Mouse (Mus musculus) cerebral cortex, adult 2 months (tissue): ENCODE results near the gene Snx1.

Experiments
- WGBS: fragments of 180-500 bp; shearing (Covaris S2); methylation state at CpG from one replicate; pipeline ENCODE4 v1.1.7; 2018; 5-methylcytosine and 5-hydroxymethylcytosine counted together

The Snx1 gene

DNA sequence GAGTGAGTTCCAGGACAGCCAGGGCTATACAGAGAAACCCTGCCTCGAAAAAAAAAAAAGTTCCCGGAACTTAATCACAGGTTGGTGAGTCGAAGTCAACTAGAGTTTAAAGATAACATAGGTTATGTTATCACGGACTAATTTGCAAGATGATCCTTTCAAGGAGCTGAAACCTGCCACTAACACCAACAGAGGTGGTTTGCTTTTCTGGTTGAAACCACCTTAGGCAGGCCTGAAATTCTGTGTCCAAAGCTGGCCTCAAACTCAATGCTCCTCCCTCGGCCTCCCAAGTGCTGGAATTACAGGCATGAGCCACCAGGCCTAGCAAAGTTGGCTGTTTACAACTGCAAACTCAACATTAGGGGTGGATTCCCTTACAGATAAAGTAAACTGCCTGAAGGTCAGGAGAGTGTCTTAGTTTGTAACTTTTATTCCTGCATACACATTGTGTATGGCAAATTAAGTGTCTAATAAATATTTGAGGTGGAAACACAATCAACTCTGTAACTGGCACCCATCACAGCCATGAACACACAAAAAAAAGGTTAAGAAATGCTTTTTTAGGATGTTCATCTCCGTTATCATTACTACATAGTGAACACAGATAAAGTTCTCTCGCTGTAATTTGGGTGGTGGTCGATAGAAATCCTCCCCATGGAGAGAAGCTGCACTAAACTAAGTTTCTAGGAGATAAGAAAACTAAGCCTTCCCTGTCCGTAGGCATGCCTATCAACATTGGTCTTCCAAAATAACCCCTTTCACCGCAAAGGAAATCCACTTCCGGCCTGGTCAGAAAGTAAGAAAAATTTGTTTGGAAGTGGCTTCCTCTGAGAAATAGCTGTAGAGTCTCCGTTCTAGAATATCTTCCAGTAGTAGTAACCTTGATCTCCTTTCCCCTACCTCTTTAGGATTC lies 588 bp downstream of the Snx1 start:
- 51% methylated on average over 12 of the region's 12 CpGs for WGBS

DNA sequence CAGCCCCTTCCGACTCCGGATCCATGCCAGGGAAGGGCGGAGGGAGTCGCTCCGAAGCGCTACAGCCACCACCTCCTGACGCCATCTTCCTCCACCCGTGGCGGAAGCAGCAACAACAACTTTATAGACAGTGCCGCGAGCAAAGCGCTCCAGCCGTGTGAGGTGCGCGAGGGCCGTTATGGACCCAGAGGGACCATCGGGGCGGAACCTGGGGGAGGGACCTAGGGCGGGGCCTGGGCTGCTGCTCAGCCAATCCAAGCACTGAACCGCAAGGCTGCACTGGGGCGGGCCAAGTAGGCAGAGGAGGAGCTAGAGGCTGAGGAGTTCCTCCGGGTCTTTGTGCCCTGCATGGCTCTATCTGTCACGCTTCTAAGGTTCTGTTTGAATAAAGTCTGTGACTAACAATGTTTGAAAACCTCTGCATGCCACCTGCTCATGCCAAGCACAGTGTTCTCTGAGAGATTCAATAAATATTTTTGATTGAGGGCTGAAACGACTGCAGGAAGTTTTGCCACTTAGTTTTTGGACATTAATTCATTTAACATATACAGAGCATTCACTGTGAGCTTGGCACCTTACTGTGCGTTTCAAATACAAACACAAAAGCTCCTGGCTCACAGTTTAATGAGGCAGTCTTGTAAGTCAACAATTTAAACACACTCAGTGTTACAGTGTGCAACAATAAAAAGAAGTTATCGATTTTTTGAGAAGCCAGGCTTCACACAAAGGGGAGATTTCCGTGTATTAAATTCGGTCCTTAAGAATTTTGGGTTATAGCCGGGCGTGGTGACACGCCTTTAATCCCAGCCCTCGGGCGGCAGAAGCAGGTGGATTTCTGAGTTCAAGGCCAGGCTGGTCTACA lies 1.5 kb downstream of the Snx1 start:
- 9% methylated on average over 33 of the region's 33 CpGs for WGBS

DNA sequence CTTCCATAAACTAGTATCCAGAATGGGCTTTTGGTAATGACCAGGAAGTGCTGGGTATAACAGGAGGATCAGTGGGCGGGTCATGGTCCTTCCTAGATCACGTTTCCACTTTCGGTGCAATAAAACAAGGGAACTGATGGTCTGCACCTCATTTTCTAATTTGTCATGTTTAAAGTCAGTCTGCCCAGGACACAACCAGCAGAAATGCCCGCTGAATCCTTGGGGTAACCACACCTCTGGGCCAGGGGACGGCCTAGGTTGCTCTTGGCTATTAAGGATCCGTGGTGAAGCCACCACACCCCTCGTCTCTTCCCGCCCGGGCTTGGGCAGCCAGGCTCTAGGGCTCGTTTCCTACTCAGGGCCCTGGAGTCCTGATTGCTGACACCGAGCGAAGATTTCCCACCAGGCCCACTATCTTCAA lies 2.3 kb downstream of the Snx1 start:
- 0% methylated on average over 12 of the region's 12 CpGs for WGBS

DNA sequence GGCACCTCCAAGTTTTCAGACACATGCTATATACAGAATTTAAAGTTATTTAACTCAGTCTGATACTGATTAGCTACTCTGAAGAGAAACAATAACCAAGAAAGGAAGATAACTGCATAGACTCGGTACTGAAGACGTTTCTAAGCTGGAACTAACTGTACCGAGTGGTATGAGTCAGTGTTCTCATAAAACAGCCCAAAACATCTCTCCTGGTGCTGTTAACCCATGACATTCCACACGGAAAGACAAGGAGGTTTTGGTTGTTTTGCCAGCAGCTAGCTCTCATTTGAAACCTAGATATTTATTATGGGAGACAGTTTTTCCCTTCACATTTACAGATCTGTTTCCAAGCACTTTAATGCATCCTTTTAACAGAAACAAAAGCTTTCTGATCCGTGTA lies 2.7 kb downstream of the Snx1 start:
- 2% methylated on average over 5 of the region's 5 CpGs for WGBS

DNA sequence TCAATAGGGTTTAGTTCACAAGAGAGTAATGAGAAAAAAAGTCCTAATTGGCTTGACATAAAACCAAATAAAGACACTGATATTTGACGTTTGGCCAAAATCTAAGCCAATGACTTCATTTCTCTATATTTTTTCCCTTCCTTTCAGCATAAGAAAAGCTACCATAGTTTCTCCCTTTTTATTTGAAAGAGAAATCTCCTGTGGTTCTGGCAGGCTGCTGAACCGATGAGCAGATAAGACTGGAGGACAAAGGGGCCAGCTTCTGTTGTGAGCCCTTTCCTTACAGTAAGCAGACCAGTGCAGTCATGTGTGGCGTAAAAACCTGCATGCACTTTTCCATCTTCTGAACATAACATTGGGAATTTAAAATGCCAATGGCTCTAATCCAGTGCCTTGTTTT lies 5.4 kb downstream of the Snx1 start:
- 68% methylated on average over 3 of the region's 3 CpGs for WGBS

DNA sequence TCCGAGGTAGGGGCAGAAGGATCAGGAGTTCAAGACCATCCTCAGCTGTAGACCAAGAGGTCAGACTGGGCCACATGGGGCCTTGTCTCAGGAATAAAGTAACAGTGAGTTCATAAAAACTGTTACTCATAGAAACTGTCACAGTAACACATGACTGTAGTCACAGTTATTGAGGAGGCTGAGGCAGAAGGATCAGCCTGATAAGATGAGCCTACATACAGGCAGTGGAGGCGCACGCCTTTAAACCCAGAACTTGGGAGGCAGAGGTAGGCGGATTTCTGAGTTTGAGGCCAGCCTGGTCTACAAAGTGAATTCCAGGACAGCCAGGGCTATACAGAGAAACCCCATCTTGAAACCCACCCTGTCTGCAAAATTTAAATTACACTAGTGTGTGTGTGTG lies 6.3 kb downstream of the Snx1 start:
- 84% methylated on average over 4 of the region's 4 CpGs for WGBS

DNA sequence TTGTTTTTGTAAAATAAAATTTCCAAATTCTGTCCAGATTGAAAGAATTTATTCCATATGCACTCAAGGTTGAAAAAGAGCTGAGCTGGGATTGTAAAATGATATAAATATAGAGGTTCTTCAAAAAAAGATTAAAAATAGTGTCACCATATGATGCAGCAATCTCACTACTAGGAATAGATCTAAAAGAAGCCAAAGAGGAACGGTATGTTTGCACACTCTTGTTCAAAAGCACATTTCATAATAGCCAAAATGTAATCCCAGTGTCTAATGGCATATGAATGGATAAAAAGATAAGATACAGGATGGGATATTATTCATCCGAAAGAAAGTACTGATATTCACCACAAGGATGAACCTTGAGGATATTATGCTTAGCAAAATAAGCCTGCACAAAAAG lies 6.9 kb downstream of the Snx1 start:
- WGBS = 47% methylated on average over 2 of the region's 2 CpGs

DNA sequence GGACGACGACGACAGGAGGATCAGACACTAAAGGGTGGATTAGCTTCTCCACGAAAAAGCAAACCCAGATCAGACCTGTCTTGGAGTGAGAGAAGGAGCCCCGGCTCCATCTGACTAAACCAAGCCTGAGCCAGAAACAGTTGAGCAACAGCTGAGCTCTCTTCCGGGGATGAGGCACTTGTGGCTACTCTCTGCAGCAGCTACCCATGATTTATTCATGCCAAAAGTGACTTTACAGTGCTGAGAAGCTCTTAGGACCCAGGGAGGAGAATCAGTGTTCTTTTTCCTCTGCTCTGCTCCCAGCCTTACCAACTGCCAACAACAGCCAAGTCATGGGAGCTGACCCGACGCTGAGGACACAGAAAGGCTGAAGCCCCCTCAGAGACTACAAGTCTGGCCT lies 9.5 kb downstream of the Snx1 start:
- WGBS = 20% methylated on average over 8 of the region's 8 CpGs

DNA sequence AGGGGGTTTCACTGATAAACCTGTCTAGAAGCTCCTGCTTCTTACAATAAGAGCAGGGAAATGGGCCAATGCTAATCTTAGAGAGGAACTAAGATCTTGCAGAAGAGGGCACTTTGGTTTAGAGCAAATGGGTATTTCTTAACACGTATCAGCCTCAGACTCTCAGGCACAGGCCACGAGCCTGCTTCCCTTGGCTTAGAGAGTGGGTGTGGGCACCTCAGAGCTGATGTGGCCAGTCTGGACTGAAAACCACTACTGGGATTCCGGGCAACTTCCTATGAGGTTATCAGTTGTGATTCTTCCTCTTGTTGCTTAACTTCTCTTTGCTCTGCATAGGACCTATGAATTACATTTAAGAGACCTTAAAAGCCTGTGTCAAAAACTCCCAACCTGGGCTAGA lies 12.0 kb downstream of the Snx1 start:
- WGBS = 88% methylated on average over 3 of the region's 3 CpGs

DNA sequence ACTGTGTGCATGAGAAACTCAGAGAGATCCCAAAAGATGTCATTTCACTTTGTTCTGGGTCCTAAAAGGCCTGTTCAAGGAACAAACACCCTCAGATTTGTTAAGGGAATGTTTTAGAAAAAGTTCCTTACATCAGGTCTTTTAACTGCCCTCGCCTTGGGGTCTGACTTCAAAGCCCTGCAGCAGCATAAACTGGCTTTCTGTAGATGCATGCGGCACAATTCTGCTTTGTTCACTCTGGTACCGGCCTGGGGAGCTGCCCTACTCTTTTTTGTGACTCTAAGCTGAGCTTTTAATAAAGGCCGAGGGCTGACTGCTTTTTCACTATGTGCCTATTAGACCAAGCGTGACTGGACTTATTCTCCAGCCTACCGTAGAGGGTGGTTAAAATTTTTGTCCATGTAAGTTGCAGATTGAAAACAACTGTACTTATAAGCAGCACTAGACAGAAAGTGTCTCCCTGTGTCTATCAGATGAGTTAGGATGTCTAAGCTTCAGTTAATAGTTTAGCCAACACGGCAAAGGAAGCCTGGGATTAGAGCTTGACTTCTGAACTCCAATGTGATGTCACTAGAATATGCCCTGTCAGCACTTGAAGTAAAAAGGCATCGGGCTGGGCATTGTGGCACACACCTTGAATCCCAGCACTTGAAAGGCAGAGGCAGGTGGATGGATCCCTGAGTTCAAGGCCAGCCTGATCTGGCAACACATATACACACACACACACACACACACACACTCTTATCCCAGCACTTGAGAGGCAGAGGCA lies 15.6 kb downstream of the Snx1 start:
- WGBS = 65% methylated on average over 8 of the region's 8 CpGs

DNA sequence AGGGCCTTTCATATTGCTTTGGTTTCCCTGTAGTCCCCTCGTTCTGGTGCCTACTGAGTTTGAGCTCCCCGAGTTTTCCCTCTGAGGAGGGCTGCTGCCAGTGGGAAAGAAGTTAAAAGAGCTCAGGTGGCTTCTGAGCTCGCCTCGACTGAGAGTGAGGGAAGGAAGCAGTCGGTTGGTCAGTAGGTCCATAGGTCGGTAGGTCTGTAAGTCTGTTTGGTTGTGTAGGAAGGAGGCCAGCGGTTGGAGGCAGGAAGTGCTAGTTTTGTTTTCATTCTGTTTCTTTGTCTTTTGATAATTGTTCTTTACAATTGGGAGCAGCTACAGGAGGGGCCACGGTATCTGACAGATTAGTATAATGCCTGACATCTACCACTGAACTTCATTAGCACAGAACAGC lies 16.3 kb downstream of the Snx1 start:
- 59% methylated on average over 8 of the region's 8 CpGs for whole genome bisulfite sequencing

DNA sequence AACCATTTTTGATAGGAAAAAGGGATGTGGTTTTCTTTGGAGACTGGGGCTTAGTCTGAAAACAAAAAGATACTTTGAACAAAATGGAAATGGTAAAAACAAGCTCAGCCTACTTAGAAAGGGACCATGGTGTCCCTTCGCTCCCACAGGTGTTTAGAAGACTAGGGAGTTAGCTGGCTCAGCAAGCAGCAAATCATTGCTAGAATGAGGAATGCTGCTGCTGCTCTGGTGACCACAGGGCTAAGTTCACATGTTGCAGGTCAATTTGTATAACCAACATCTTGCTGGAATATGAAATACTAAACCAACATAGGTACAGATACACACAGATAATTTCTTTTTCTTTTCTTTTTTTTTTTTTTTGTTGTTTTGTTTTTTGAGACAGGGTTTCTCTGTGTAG lies 16.8 kb downstream of the Snx1 start:
- 100% methylated on average over 1 of the region's 1 CpGs for WGBS

DNA sequence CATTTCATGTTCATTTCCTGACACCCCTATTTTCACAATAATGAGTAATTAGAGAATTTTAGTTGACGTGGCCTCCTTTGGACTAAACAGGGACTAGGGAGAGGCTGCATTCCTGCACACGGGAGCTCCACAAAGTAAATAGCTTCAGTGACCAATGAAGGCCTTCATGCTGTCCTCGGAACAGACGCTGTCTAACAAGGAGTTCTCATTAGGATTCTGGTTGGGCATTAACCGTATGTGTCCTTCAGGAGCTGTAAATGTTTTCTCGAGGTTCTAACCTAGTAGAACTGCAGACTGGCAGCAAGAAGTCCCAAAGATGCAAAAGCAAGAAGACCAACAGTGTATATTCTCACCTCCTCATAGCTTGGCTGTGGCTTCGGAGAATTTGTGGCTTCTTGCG lies 21.2 kb downstream of the Snx1 start:
- WGBS = 83% methylated on average over 8 of the region's 8 CpGs

DNA sequence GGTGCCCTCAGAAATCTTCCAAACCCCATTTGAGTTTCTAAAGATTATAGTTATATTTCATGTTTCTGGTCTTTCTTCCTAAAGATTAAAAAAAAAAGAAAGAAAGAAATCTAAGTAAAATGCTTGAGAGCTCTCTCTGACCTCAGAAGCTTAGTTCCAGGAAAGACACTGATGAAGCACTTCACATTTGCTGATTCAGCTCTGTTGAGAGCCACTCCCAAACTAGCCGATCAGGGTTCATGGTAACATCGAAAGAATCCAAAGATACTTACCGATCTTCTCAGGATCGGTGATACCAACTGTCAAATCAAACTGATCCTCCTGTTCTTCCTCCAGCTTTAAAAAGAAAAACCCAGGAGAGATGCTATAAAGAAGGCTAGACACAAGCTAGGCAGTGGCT lies 21.8 kb downstream of the Snx1 start:
- WGBS = 93% methylated on average over 4 of the region's 4 CpGs

DNA sequence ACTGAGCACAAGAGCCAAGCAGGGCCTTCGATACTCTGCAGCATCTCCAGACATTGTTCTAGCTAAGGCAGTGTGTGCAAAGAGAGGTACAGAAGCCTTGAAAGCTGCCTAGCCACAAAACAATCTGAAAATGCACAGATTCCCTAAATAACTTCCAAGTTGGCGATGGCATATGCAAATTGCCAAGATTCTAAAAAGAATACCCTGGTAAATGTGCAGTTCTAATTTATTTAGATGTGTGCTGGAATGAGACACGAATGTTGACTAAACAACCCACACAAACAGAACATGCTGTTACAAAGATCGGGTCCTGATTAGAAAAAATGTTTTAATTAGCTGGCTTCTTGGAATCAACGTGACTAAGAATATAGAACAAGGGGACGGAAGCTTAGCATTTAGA lies 23.7 kb downstream of the Snx1 start:
- 38% methylated on average over 6 of the region's 6 CpGs for WGBS

DNA sequence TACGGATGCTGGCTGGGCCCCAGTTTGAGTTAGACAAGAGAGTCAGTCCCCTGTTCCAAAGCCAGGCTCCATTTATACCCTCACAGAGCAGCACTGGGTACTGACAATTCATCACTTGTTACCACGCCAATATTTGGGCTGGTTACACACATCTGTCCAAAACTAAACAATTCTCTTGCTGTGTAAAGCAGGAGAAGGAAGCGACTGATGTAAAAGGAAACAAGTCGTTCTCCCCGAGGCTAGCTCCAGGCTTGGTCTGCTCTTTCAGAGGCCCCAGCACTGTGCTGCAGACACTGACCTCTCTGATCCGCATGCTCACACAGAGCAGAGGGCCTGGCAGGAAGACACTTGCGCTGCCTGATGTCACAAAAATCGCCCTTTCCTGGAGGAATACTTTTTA lies 24.8 kb downstream of the Snx1 start:
- 67% methylated on average over 8 of the region's 8 CpGs for WGBS

DNA sequence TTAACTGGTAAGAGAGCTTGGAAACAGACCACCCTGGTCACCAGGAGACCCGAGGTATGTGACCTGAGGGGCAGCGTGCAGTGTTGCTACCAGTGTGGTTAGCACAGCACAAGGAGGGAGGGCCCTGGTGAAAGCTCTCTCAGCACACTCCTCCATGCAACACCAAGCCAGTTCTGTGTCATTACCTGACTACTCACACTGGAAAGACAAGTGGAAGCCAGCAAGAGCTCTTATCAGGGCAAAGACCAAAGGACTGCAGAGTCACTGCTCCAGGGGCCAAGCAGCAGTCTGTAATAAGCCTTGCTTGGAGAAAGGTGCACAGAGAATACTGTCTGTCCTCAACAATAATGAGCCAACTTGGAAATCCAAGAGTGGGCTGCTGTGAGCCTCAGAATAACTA lies 33.7 kb downstream of the Snx1 start:
- 78% methylated on average over 2 of the region's 2 CpGs for WGBS

DNA sequence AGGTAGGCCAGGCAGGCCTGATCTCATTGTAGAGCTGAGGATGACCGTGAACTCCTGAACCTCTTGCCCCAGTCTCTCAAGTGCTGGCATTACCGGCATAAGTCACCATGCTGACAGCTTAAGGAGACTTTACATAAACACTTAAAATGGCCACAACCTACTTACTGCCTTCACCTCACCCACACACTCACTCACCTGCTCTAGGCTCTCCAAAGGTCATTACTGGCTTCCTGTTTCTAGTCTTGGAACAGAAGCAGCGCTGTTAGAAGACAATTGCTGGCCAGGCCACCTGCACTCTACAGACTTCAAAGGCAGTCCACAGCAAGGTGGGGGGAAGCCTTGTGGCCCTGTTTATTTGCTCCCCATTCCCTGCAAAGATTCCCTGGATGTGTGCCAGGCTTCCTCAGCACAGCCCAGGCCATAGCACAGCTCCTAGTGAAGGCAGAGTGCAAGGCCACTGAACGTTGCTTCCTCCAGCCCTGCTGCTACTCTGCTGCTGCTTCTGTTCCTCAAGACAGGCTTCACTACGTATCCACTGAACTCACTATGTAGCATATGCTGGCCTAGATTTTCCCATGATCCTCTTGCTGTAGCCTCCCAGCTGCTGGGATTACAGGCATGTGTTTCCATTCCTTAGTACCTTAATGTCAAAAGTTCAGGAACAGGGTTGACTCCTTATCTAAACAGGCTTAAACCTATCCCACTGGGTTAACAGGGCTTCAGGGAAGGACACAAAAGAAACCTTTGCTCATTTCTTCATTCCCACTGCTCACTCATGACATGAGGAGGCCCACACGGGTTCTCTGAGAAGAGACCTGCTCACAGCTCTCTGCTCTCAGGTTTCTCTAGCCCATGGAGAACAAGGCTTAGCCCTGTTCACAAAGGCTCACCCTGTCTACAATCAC lies 34.8 kb downstream of the Snx1 start:
- WGBS = 67% methylated on average over 6 of the region's 6 CpGs

DNA sequence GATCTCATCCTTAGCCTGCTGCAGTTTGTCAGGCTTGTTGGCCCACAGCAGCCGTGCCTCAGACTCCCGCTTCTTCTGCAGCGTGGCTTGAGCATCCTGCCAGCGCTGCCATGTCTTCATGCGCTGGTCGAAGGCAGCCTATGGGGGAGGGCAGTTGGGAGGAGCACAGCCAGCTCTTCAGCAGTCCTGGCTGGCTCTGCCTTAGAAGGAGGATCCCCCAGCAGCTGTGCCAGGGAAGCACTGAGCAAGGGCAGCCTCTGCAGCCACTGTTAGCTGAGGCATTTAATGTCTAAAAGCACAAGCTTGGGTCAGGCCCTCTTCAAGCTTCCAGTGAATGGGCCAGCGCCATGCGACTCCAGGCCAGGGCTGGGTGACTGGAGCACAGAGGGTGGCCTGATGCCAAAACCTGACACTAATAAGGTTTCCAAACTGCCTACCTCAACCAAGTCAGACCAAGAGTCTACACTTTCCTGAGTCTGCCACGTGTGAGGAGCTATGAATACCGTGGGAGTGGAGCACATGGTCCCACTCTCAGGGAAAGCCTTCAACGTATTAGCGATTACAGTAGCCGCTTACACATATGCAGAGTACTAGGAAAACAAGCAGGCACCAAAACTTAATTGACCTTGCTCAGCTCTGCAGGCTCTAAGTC lies 35.7 kb downstream of the Snx1 start:
- WGBS = 45% methylated on average over 13 of the region's 13 CpGs

DNA sequence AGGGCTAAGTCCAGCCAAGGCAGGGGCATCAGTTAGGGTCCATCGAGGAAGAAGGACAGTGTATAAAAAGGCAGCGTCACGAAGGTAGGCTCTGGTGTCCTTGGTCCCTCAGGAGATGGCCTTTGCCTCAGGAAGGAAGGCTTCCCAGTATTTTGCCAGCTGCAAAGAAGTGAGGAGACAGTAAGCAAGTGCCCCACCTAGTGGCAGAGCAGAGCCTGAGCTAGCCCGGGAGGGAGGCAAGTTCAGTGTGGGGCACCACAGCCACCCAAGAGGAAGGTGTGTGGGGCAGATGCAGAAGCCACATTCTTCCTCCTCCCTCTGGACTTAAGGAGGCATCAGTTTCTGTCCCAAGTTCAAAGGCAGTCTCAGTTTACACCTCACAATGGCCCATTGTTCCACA lies 38.0 kb downstream of the Snx1 start:
- 53% methylated on average over 4 of the region's 4 CpGs for WGBS

DNA sequence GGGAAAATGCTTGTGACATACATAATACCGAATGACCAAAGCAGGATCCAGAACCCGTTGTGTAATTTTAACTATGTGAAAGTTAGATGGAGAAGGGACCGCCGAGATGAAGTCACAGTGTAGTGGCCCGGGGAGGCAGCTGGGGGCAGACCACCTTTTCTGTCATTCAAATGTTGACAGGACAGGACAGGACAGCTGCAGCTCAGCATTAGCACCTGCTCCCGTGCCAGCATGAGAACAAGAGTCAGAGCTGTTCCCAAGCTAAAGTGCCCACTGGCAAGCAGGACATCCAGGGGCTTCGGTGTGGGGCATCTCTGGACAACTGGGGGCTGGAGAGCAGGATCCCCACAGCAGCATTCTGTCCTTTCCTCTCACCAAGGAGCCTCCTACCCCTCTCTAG lies 39.3 kb downstream of the Snx1 start:
- 93% methylated on average over 7 of the region's 7 CpGs for WGBS
